Mouse (Mus musculus): ENCODE measurements at regions not wholly inside any gene's neighbourhood (a gene's known extent, or its start where the extent isn't known, plus 50 kb on each side); places are given as distances from the start of the nearest gene placed in this dataset.

- no peak for DNase-seq (ENCODE audit: low read depth, low spot score)
- Histone ChIP-seq H3K4me3 (ENCODE audit: control insufficient read depth in 1 of 2, insufficient read depth in 1 of 2, low read depth in 2 of 2, low read length in 2 of 2) (no peak overlapping the region), H3K36me3 (ENCODE audit: control insufficient read depth in 1 of 2, insufficient read depth in 2 of 2, low read length in 2 of 2) (no peaks in the 10 kb centered on the region), H3K79me2 (ENCODE audit: control insufficient read depth, insufficient read depth, low read length, poor library complexity) (no peaks in the 10 kb centered on the region), H3K27me3 (ENCODE audit: control insufficient read depth in 1 of 2, insufficient read depth in 2 of 2, low read length in 2 of 2) (no peaks in the 10 kb centered on the region), H3K9ac (ENCODE audit: control insufficient read depth, low read depth, low read length, poor library complexity, severe bottlenecking) (no peak overlapping the region), H3K9me3 (replicated peaks; ENCODE audit: insufficient read depth, low read length) (no peaks in the 10 kb centered on the region), H3K4me1 (ENCODE audit: control insufficient read depth in 1 of 2, insufficient read depth in 2 of 2, low read length in 2 of 2) (no peaks in the 10 kb centered on the region), H3K27ac (ENCODE audit: control insufficient read depth, low read depth, low read length) (no peak overlapping the region)
- TF ChIP-seq ZMIZ1 (IDR thresholded peaks at IDR 0.05; ENCODE audit: low read depth, low read length) = no peak
- TF ChIP-seq ZC3H11A (IDR thresholded peaks at IDR 0.05; ENCODE audit: low read depth, low read length) = no peak
- TF ChIP-seq CHD1 (IDR thresholded peaks at IDR 0.05; ENCODE audit: low read depth, low read length) = no peak
- TF ChIP-seq POLR2AphosphoS2 (IDR thresholded peaks at IDR 0.05; ENCODE audit: low read length) = no peak
- no peak for TF ChIP-seq MYC (IDR thresholded peaks at IDR 0.05; ENCODE audit: low read depth, low read length)
- no peak for TF ChIP-seq USF1 (IDR thresholded peaks at IDR 0.05; ENCODE audit: low read depth, low read length)
- no peak for TF ChIP-seq ZNF384 (IDR thresholded peaks at IDR 0.05; ENCODE audit: low read depth, low read length)
- TF ChIP-seq E2F4 (IDR thresholded peaks at IDR 0.05; ENCODE audit: borderline replicate concordance, low read depth, low read length) = no peak
- no peak for TF ChIP-seq UBTF (IDR thresholded peaks at IDR 0.05; ENCODE audit: borderline replicate concordance, insufficient read depth, low read depth, low read length)
- no peak for TF ChIP-seq SMC3 (IDR thresholded peaks at IDR 0.05; ENCODE audit: low read depth, low read length)
- TF ChIP-seq CTCF (IDR thresholded peaks at IDR 0.05 in 2 of 3, conservative IDR thresholded peaks at IDR 0.05 in 1 of 3; ENCODE audit: control insufficient read depth in 1 of 3, insufficient read depth in 1 of 3, low read depth in 2 of 3, low read length in 3 of 3, poor library complexity in 1 of 3, severe bottlenecking in 1 of 3) = no peak
- TF ChIP-seq RCOR1 (IDR thresholded peaks at IDR 0.05; ENCODE audit: low read depth, low read length) = no peak
Measured at GRCm38 (mm10) chr10:11809255-11809654, 466.1 kb downstream of the Epm2a start.

- Histone ChIP-seq H3K4me3 (ENCODE audit: control insufficient read depth in 1 of 2, insufficient read depth in 1 of 2, low read depth in 2 of 2, low read length in 2 of 2) (no peak overlapping the region), H3K4me1 (ENCODE audit: control insufficient read depth in 1 of 2, insufficient read depth in 2 of 2, low read length in 2 of 2) (no peaks in the 10 kb centered on the region), H3K9me3 (replicated peaks; ENCODE audit: insufficient read depth, low read length) (no peaks in the 10 kb centered on the region), H3K9ac (ENCODE audit: control insufficient read depth, low read depth, low read length, poor library complexity, severe bottlenecking) (no peak overlapping the region), H3K36me3 (ENCODE audit: control insufficient read depth in 1 of 2, insufficient read depth in 2 of 2, low read length in 2 of 2) (no peaks in the 10 kb centered on the region), H3K27me3 (ENCODE audit: control insufficient read depth in 1 of 2, insufficient read depth in 2 of 2, low read length in 2 of 2) (no peaks in the 10 kb centered on the region), H3K27ac (ENCODE audit: control insufficient read depth, low read depth, low read length) (no peak overlapping the region), H3K79me2 (ENCODE audit: control insufficient read depth, insufficient read depth, low read length, poor library complexity) (no peaks in the 10 kb centered on the region)
- DNase-seq (ENCODE audit: low read depth, low spot score) = no peak
- no peak for TF ChIP-seq UBTF (IDR thresholded peaks at IDR 0.05; ENCODE audit: borderline replicate concordance, insufficient read depth, low read depth, low read length)
- TF ChIP-seq POLR2AphosphoS5 (IDR thresholded peaks at IDR 0.05; ENCODE audit: borderline replicate concordance, low read depth, low read length) = no peak
- TF ChIP-seq CHD1 (IDR thresholded peaks at IDR 0.05; ENCODE audit: low read depth, low read length) = no peak
- TF ChIP-seq RAD21 (IDR thresholded peaks at IDR 0.05; ENCODE audit: low read depth, low read length) = no peak
- TF ChIP-seq MAFK (IDR thresholded peaks at IDR 0.05; ENCODE audit: borderline replicate concordance, low read depth, low read length) = no peak
- no peak for TF ChIP-seq BHLHE40 (IDR thresholded peaks at IDR 0.05; ENCODE audit: borderline replicate concordance, low read depth, low read length)
Measured at GRCm38 (mm10) chr10:11822418-11822959, 479.3 kb downstream of the Epm2a start.

All from MEL (cell line).